34 mouse cellular contexts compared by ENCODE assay signal in genomic region chr7:119595306-119595705, GRCm38 (mm10). TPM values are rescaled to one million over a fixed set of nuclear protein-coding genes. Genes with fewer than 3 reads are reported as not detected.
"Had no signal": no experiment of that assay in that cellular context is flagged by ENCODE, and none has a peak within 500 bp of the region (broad histone marks: within the 10 kb centered on the region; RNA-seq: fewer than 3 reads in every experiment).

No protein-coding gene starts in this region.

- H3K9me3 ChIP-seq: heart, embryonic 13.5 days; heart, embryonic 15.5 days; hindbrain, embryonic 13.5 days; hindbrain, embryonic 15.5 days; limb, embryonic 10.5 days; limb, embryonic 12.5 days; liver, embryonic 13.5 days; liver, embryonic 15.5 days had no signal

- H3K9ac ChIP-seq: heart, embryonic 13.5 days; heart, embryonic 15.5 days; hindbrain, embryonic 13.5 days; hindbrain, embryonic 15.5 days; limb, embryonic 12.5 days; liver, embryonic 13.5 days; liver, embryonic 15.5 days had no signal

- H3K4me2 ChIP-seq: heart, embryonic 11.5 days; heart, embryonic 13.5 days; heart, embryonic 15.5 days; hindbrain, embryonic 13.5 days; hindbrain, embryonic 15.5 days; limb, embryonic 12.5 days; liver, embryonic 11.5 days; liver, embryonic 13.5 days; liver, embryonic 15.5 days had no signal

- H3K4me3 ChIP-seq: heart, embryonic 13.5 days; heart, embryonic 15.5 days; hindbrain, embryonic 13.5 days; hindbrain, embryonic 15.5 days; left cerebral cortex, adult 2 months; limb, embryonic 10.5 days; limb, embryonic 12.5 days; liver, embryonic 13.5 days; liver, embryonic 15.5 days had no signal

- H3K27me3 ChIP-seq: heart, embryonic 13.5 days; heart, embryonic 15.5 days; hindbrain, embryonic 13.5 days; hindbrain, embryonic 15.5 days; limb, embryonic 12.5 days; liver, embryonic 13.5 days; liver, embryonic 15.5 days had no signal

- H3K27ac ChIP-seq: heart, embryonic 13.5 days; heart, embryonic 15.5 days; hindbrain, embryonic 13.5 days; hindbrain, embryonic 15.5 days; hindbrain, postnatal 0 days; kidney, postnatal 0 days; left cerebral cortex, adult 2 months; limb, embryonic 10.5 days; limb, embryonic 12.5 days; liver, embryonic 13.5 days; liver, embryonic 15.5 days had no signal

- ATAC-seq: hindbrain, postnatal 0 days; intestine, embryonic 16.5 days had no signal

- H3K36me3 ChIP-seq: heart, embryonic 13.5 days; heart, embryonic 15.5 days; hindbrain, embryonic 13.5 days; hindbrain, embryonic 15.5 days; limb, embryonic 10.5 days; limb, embryonic 12.5 days; liver, embryonic 13.5 days; liver, embryonic 15.5 days had no signal

- DNase-seq: gastrocnemius, postnatal 14 days; gastrocnemius, postnatal 36 days; heart, adult 18-20 months; heart, postnatal 14 days; heart, postnatal 36 days; layer of hippocampus, adult 9-11 months; liver; liver, embryonic 13.5 days had no signal

- H3K4me1 ChIP-seq: heart, embryonic 13.5 days; heart, embryonic 15.5 days; hindbrain, embryonic 13.5 days; hindbrain, embryonic 15.5 days; limb, embryonic 10.5 days; limb, embryonic 12.5 days; liver, embryonic 13.5 days; liver, embryonic 15.5 days had no signal

RNA-seq across cellular contexts. Expression of gene Acsm1, which starts 11.5 kb away (rescaled TPM):
- total RNA-seq: gastrocnemius, postnatal 14 days; gastrocnemius, postnatal 36 days; heart, postnatal 36 days; hematopoietic stem cell, adult 5-6 weeks; hindbrain, postnatal 0 days; layer of hippocampus, adult 18-20 months; layer of hippocampus, adult 8-10 months; layer of hippocampus, postnatal 25 days; left cerebral cortex, adult 2 months; left cerebral cortex, postnatal 14 days; left cerebral cortex, postnatal 36 days had no signal
- polyA plus RNA-seq: gonadal fat pad, adult 2 months; heart, embryonic 11.5 days; heart, embryonic 15.5 days; hindbrain, embryonic 11.5 days; hindbrain, embryonic 13.5 days; hindbrain, embryonic 15.5 days; hindbrain, postnatal 0 days; intestine, embryonic 14.5 days; large intestine, adult 2 months; limb, embryonic 10.5 days; limb, embryonic 12.5 days; liver, embryonic 11.5 days had no signal

RNA-seq across cellular contexts. Expression of gene Acsm2, which starts 41.2 kb away (rescaled TPM):
- total RNA-seq: gastrocnemius, adult 8-10 months; gastrocnemius, postnatal 14 days; gastrocnemius, postnatal 36 days; heart, adult 18-20 months; heart, postnatal 14 days; heart, postnatal 36 days; hematopoietic stem cell, adult 5-6 weeks; layer of hippocampus, adult 18-20 months; layer of hippocampus, adult 8-10 months; layer of hippocampus, postnatal 25 days; left cerebral cortex, adult 2 months; left cerebral cortex, postnatal 14 days; left cerebral cortex, postnatal 36 days had no signal
- polyA plus RNA-seq: heart, embryonic 11.5 days; heart, embryonic 13.5 days; heart, embryonic 15.5 days; heart, postnatal 0 days; hindbrain, embryonic 11.5 days; hindbrain, embryonic 13.5 days; intestine, embryonic 14.5 days; intestine, embryonic 16.5 days; large intestine, adult 2 months; limb, embryonic 10.5 days; limb, embryonic 12.5 days; limb, embryonic 14.5 days; liver, embryonic 11.5 days; liver, embryonic 13.5 days; liver, embryonic 15.5 days had no signal
